Mouse (Mus musculus): ENCODE measurements around the gene Susd2.

The Susd2 gene

DNA sequence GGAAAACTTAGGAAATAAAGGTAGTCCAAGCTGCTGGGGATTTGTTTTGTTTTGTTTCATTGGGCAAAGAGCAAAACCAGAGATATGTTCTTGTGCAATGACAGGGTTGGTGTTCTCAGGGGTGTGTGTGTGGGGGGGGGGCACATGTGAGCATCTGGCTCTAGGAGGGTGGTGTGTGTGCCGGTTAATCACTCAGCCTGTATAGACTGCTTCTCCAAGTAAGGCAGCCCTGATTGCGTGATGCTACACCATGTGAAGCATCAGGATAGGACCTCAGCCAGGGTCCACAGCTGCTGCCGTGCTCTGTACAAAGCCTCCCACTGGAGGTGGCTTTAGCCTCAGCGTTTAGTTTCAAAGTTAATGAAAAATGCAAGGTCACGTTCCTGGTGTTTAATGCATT, 10.8 kb downstream of the Susd2 start:
- ATAC-seq (ENCODE audit: insufficient number of reproducible peaks, low FRiP score, low TSS enrichment): no peak

- ATAC-seq (ENCODE audit: insufficient number of reproducible peaks, low FRiP score, low TSS enrichment): no peak
Observed at GRCm38 (mm10) chr10:75632633-75633032, 11.2 kb downstream of the Susd2 start.

DNA sequence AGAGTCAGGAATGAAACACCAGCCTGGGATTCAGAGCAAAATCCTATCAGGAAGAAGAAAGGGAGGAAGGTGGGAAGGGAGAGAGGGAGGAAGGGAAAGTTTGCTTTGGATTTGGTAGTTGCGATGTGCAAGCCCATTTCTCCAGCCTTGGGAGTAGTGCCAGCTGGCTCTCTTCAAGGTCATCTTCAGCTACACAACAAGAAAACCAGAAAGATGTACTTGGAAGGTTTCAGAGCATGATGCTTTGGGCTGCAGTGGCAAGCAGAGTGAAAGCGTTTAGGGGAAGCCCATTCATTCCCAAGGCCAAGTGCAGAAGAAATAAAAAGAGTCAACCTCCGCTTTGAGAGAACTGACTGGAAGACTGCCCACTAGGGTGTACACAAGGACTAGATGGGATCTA, 16.3 kb downstream of the Susd2 start:
- ATAC-seq (ENCODE audit: insufficient number of reproducible peaks, low FRiP score, low TSS enrichment): no peak

DNA sequence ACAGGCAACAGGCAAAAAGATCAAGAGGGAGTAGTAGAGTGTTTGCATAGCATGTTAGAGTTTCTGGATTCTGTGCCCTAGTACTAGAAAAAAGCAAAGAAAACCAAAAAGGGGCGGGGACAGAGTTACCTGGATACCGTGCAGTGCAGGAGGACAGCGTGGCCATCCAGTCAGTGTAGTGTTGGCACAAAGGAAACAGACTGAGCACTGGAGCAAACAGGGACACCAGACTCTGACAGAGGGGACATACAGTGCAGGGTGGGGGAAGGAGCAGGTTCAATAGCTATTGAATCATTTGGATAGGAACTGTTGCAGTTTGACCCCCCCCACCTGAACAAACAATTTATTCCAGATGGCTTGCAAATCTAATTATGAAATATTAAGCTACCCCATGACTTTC, 16.8 kb downstream of the Susd2 start:
- no peak for ATAC-seq (ENCODE audit: insufficient number of reproducible peaks, low FRiP score, low TSS enrichment)

DNA sequence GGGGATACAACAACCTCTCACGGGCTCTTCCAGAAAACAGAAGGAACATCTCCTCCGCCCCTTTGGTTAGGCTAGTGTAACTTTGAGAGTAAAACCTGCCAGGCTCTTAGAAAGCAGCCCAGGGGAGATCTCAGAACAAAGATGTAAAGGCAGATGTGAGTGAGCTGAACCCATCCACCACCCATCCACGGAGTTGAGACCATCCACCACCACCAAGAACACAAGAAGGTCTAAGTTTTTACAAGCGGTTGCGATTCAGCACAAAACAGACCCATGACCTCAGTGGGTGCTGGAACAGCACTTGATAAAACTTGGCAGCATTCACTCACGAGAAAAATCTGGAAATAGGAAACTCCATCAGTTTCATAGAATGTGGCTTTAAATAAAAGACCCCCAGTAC, 17.9 kb downstream of the Susd2 start:
- ATAC-seq (ENCODE audit: insufficient number of reproducible peaks, low FRiP score, low TSS enrichment): no peak

GRCm38 (mm10) chr10:75620818-75621217, 23.0 kb downstream of the Susd2 start:
- ATAC-seq (ENCODE audit: insufficient number of reproducible peaks, low FRiP score, low TSS enrichment): no peak

GRCm38 (mm10) chr10:75616044-75616443, 27.8 kb downstream of the Susd2 start:
- no peak for ATAC-seq (ENCODE audit: insufficient number of reproducible peaks, low FRiP score, low TSS enrichment)

DNA sequence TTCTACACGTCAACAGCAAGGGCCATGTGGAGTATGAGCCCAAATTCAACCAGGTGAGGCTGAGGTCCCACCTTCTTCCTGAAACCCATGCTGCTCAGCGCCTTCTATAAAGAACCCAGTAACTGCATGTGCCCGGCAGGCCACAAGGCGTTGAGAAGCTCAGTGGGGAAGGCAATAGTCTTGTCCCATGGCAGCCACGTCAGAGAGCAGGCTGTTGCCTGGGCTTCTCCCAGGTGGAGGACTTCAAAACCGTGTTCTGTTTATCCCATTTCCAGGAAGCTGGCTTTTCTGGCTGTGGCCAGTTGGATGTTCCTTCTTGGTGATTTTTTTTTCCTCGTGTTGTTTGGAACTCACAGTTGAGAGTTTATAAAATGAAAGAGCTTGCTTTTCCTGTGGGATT, 33.3 kb downstream of the Susd2 start:
- ATAC-seq (ENCODE audit: insufficient number of reproducible peaks, low FRiP score, low TSS enrichment): no peak

DNA sequence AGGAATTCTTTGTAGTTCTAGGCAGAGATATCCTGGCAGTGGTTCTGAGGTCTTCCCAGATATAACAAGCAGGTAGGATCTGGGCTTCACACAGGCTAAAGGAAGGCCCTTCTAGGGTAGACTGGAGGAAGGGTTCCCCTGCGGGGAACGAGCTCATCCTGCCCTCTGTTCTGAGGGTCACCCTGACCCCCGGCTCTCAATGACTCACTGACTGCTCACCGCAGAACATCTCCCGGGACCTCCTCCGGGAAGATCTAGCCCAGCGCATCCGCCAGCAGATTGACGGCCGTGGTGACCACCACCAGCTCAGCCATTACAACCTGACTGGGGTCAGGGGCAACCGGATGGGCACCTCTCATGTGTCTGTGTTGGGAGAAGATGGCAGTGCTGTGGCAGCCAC, 34.8 kb downstream of the Susd2 start:
- no peak for ATAC-seq (ENCODE audit: insufficient number of reproducible peaks, low FRiP score, low TSS enrichment)

GRCm38 (mm10) chr10:75607253-75607652, 36.6 kb downstream of the Susd2 start:
- ATAC-seq (ENCODE audit: insufficient number of reproducible peaks, low FRiP score, low TSS enrichment): no peak

GRCm38 (mm10) chr10:75605162-75605846, 38.5 kb downstream of the Susd2 start:
- ATAC-seq (ENCODE audit: insufficient number of reproducible peaks, low FRiP score, low TSS enrichment): no peak

GRCm38 (mm10) chr10:75600189-75600730, 43.5 kb downstream of the Susd2 start:
- no peak for ATAC-seq (ENCODE audit: insufficient number of reproducible peaks, low FRiP score, low TSS enrichment)

- no peak for ATAC-seq (ENCODE audit: insufficient number of reproducible peaks, low FRiP score, low TSS enrichment)
Observed at GRCm38 (mm10) chr10:75595981-75596380, 47.8 kb downstream of the Susd2 start.

GRCm38 (mm10) chr10:75592585-75592984, 51.2 kb downstream of the Susd2 start:
- no peak for ATAC-seq (ENCODE audit: insufficient number of reproducible peaks, low FRiP score, low TSS enrichment)

GRCm38 (mm10) chr10:75591211-75591894, 52.5 kb downstream of the Susd2 start:
- no peak for ATAC-seq (ENCODE audit: insufficient number of reproducible peaks, low FRiP score, low TSS enrichment)

GRCm38 (mm10) chr10:75589651-75590050, 54.2 kb downstream of the Susd2 start:
- ATAC-seq (ENCODE audit: insufficient number of reproducible peaks, low FRiP score, low TSS enrichment): no peak

DNA sequence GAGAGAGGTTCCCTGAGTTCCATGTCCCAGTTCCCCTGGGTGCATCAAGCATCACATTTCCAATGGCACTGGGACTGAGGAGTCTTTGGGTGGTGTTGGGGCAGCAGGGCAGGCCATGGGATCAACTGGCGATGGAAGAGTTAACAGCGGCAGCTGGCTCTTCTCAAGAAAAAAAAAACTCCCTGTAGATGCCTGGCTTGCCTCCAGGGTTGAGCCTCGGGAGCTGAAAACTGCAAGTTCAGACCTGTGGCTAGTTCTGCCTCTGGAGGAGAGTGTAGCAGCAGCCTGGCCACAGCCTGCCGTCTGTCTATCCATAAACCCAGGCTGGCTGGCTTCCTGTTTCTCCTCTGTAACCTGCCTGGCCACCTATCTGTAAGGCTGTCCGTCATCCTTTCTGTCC, 54.7 kb downstream of the Susd2 start, which contains the start of gene Ggt5:
TSS of gene Ggt5 (plus strand) at position 212 of the 400 bp plus-strand sequence.
- ATAC-seq (ENCODE audit: insufficient number of reproducible peaks, low FRiP score, low TSS enrichment): no peak

- no peak for ATAC-seq (ENCODE audit: insufficient number of reproducible peaks, low FRiP score, low TSS enrichment)
Observed at GRCm38 (mm10) chr10:75588336-75588735, 55.5 kb downstream of the Susd2 start.

- no peak for ATAC-seq (ENCODE audit: insufficient number of reproducible peaks, low FRiP score, low TSS enrichment)
Observed at GRCm38 (mm10) chr10:75587781-75588180, 56.0 kb downstream of the Susd2 start.

All from cerebellum, adult (tissue).